Mouse (Mus musculus): Measurements from ENCODE around the gene Adss. TPM values are rescaled to one million over a fixed set of nuclear protein-coding genes. Genes with fewer than 3 reads are reported as not detected.

Gene Adss
- polyA plus RNA-seq, 1 experiment, result 25.3 TPM

DNA sequence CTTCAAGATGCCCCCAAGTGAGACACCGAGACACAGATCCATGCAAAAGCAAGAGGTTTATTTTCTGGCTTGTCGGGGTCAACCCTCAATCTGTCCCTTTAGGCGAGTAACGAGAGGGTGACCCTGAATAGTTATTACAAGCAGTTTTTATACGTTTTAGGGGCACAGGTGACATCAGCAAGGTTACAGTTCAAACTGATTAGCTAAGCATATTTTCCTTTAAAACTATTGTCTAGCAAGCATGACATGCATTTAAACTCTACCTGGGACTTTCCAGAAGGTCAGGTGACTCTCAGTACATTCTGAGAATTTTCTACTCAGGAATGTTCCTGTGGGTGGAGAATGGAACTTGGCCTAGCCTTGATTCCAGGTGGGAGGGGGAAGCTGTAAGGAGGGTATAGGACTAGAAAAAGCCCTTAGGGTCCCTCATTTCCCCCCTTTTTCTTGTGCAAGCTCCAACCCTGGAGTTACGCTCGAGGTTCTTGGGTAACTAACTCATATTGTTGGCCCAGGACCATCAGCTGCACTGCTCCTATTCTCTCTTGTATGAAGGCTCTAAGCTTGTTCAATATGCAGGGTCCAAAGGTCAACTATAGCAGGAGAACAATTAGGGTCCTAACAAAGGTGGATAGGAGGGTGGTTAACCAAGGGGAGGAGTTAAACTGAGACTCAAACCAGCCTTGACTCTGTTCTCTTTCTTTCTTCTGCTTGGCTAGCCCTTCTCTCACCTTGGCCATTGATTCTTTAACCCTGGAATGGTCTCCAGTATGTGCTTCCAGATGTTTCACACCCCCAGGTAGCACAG lies 51.6 kb downstream of the Adss start:
- Histone ChIP-seq H3K36me3 (ENCODE audit: control insufficient read depth, insufficient read depth, low read length) (peaks cover 10% of the 10 kb centered on the region), H3K4me1 (ENCODE audit: control insufficient read depth, insufficient read depth, low read length) (peaks cover 22% of the 10 kb centered on the region), H3K27ac (ENCODE audit: insufficient read depth, low read depth, low read length) (peak overlapping the region; percentile 87), H3K27me3 (replicated peaks; ENCODE audit: control insufficient read depth, insufficient read depth, low read length) (no peaks in the 10 kb centered on the region), H3K4me3 (ENCODE audit: insufficient read depth, low read depth, low read length) (no peak overlapping the region)
- no peak for TF ChIP-seq CTCF (conservative IDR thresholded peaks at IDR 0.05; ENCODE audit: insufficient read depth, insufficient read length, low read depth, low read length)
- TF ChIP-seq POLR2A (IDR thresholded peaks at IDR 0.05; ENCODE audit: low read depth, low read length), result no peak
- 43% methylated on average over 7 of the region's 7 CpGs for WGBS
- peak; percentile 81 for DNase-seq

DNA sequence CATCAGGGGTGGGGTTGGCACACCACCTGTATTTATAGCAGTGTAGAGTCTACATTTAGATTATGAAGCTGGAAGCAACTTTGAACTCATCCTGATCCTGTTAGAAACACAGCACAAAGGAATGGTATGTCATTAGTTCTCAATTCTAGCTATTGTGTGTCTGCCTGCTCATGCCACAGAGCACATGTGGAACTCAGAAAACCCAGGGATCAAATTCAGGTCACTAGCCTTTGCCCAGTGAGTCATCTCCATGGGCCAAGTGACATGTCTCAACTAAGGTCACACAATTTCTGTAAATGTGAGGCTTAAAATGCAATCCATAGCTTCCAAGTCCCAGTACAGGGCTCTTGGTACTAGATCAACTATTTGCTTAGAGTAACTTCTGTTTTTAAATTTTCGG lies 54.2 kb downstream of the Adss start:
- Histone ChIP-seq H3K27ac (ENCODE audit: insufficient read depth, low read depth, low read length) (peak overlapping the region; percentile 39), H3K4me3 (ENCODE audit: insufficient read depth, low read depth, low read length) (peak overlapping the region; percentile 28; the same call in 1 of the 2 replicates), H3K27me3 (replicated peaks; ENCODE audit: control insufficient read depth, insufficient read depth, low read length) (no peaks in the 10 kb centered on the region), H3K4me1 (ENCODE audit: control insufficient read depth, insufficient read depth, low read length) (peaks cover 22% of the 10 kb centered on the region), H3K36me3 (ENCODE audit: control insufficient read depth, insufficient read depth, low read length) (no peaks in the 10 kb centered on the region; the same call in 1 of the 2 replicates)
- WGBS, result 61% methylated on average over 1 of the region's 1 CpGs
- TF ChIP-seq CTCF (conservative IDR thresholded peaks at IDR 0.05; ENCODE audit: insufficient read depth, insufficient read length, low read depth, low read length), result no peak
- no peak for TF ChIP-seq POLR2A (IDR thresholded peaks at IDR 0.05; ENCODE audit: low read depth, low read length)
- peak; percentile 41 for DNase-seq

GRCm38 (mm10) chr1:177740707-177741106 lies 55.6 kb downstream of the Adss start:
- DNase-seq, result peak; percentile 86
- Histone ChIP-seq H3K4me3 (ENCODE audit: insufficient read depth, low read depth, low read length) (no peak overlapping the region; the same call in 1 of the 2 replicates), H3K27me3 (replicated peaks; ENCODE audit: control insufficient read depth, insufficient read depth, low read length) (no peaks in the 10 kb centered on the region), H3K36me3 (ENCODE audit: control insufficient read depth, insufficient read depth, low read length) (no peaks in the 10 kb centered on the region), H3K4me1 (ENCODE audit: control insufficient read depth, insufficient read depth, low read length) (peaks cover 22% of the 10 kb centered on the region), H3K27ac (ENCODE audit: insufficient read depth, low read depth, low read length) (peak overlapping the region; percentile 87)
- 19% methylated on average over 1 of the region's 1 CpGs for WGBS
- TF ChIP-seq POLR2A (IDR thresholded peaks at IDR 0.05; ENCODE audit: low read depth, low read length), result no peak
- no peak for TF ChIP-seq CTCF (conservative IDR thresholded peaks at IDR 0.05; ENCODE audit: insufficient read depth, insufficient read length, low read depth, low read length)

DNA sequence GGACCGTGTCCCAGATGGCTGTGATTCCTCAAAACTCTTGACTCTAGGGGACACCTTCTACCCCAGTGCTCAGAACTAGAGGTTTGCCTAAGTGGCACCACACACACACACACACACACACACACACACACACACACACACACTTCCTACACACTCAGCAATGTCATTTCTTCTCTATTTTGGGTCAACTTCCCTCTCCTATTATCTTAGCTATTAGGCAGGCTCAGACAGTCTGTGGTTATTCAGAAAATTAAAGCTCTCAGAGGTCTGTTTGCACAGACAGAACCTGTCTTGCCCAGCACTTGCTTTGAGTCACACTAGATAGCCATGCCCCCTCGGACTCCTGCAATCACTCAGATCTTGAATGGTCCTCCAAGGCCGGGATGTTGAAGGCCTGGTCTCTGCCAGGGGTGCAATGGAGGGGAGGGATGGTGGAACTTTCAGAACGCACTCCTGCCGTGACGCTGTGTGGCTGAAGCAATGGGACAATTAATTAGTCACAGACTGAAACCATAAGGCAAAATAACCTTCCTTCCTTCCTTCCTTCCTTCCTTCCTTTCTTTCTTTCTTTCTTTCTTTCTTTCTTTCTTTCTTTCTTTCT lies 58.7 kb downstream of the Adss start:
- no peak for TF ChIP-seq POLR2A (IDR thresholded peaks at IDR 0.05; ENCODE audit: low read depth, low read length)
- TF ChIP-seq CTCF (conservative IDR thresholded peaks at IDR 0.05; ENCODE audit: insufficient read depth, insufficient read length, low read depth, low read length), result no peak
- no peaks in the 10 kb centered on the region for H3K36me3 ChIP-seq (ENCODE audit: control insufficient read depth, insufficient read depth, low read length)
- H3K4me3 ChIP-seq (ENCODE audit: insufficient read depth, low read depth, low read length), result no peak overlapping the region
- WGBS, result 67% methylated on average over 6 of the region's 6 CpGs
- no peaks in the 10 kb centered on the region for H3K27me3 ChIP-seq (replicated peaks; ENCODE audit: control insufficient read depth, insufficient read depth, low read length)
- no peak overlapping the region for H3K27ac ChIP-seq (ENCODE audit: insufficient read depth, low read depth, low read length)
- DNase-seq, result no peak
- peaks cover 3% of the 10 kb centered on the region; the same call in 1 of the 2 replicates for H3K4me1 ChIP-seq (ENCODE audit: control insufficient read depth, insufficient read depth, low read length)

DNA sequence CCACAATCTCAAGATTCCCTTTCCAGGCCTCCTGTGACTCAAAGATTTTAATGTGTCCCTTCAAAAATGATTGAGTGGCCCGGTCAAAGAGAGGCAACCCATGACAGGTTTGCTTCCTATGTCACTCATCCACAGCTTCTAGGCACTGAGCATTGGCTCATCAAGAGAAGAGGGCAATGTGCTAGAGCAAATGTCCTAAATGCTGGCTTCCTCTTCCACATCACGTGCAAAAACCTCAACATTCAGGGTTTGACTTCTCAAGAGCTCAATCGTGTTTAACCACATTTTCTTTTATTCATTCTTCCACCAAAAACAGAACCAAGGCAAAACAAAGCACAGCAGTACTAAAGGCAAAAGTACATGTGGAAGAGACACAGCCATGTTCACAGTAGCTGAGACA lies 64.3 kb downstream of the Adss start:
- Histone ChIP-seq H3K4me1 (ENCODE audit: control insufficient read depth, insufficient read depth, low read length) (no peaks in the 10 kb centered on the region), H3K4me3 (ENCODE audit: insufficient read depth, low read depth, low read length) (no peak overlapping the region), H3K27ac (ENCODE audit: insufficient read depth, low read depth, low read length) (no peak overlapping the region), H3K27me3 (replicated peaks; ENCODE audit: control insufficient read depth, insufficient read depth, low read length) (no peaks in the 10 kb centered on the region), H3K36me3 (ENCODE audit: control insufficient read depth, insufficient read depth, low read length) (no peaks in the 10 kb centered on the region)
- 85% methylated on average over 3 of the region's 3 CpGs for WGBS
- no peak for DNase-seq
- TF ChIP-seq POLR2A (IDR thresholded peaks at IDR 0.05; ENCODE audit: low read depth, low read length) (no peak), CTCF (conservative IDR thresholded peaks at IDR 0.05; ENCODE audit: insufficient read depth, insufficient read length, low read depth, low read length) (no peak)

DNA sequence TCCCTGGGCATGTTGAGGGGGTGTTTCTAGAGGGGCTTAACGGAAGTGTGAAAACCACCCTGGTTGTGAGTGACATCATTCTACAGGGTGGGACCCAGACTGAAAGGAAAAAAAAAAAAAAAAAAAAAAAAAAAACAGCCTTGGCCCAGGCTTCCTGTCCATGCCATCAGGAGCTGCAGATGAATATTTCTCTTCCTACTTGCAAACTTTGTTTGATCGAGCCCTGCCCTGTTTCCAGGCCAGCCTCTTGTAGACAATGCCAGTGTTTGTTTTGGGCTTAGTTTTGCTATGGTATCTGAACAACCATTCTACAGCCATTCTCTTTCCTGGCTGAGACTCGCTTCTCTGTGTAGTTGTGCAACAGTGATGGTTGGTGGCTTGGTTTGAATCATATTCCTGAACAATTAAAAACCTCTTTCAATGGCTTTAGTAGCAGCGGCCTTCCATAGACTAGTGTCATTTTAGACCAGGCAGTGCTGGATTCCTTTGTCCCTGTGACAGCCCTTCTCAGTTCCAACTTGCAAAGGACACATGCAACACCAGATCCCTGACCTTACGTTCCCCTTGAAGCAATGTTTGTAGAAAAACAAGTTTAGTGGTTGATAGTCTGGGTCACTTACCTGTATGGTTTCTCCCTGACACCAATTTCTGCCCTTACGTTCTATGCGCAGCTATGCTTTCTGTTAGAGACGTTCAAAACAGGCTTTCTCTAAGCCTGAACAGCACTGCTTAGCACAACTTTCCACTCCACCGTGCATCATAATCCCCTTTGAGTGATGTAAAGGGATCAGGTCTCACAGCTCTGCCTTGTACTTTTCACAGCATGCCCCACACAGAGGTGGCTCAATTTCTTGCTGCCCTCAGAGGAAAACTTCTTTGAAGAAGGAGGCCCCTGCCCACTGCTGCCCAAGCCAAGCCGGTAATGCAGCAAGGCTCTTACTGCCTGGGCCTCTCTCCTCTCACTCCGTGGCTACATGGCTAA lies 67.0 kb downstream of the Adss start, which contains the start of gene 1700016C15Rik:
Gene 1700016C15Rik, plus strand, starts transcription at position 772 of the 982 bp plus-strand sequence.
- Histone ChIP-seq H3K27me3 (replicated peaks; ENCODE audit: control insufficient read depth, insufficient read depth, low read length) (no peaks in the 10 kb centered on the region), H3K27ac (ENCODE audit: insufficient read depth, low read depth, low read length) (no peak within 1 kb of the TSS; the same call in 1 of the 2 replicates), H3K4me3 (ENCODE audit: insufficient read depth, low read depth, low read length) (no peak within 1 kb of the TSS), H3K4me1 (ENCODE audit: control insufficient read depth, insufficient read depth, low read length) (no peaks in the 10 kb centered on the region), H3K36me3 (ENCODE audit: control insufficient read depth, insufficient read depth, low read length) (no peaks in the 10 kb centered on the region)
- TF ChIP-seq POLR2A (IDR thresholded peaks at IDR 0.05; ENCODE audit: low read depth, low read length), result no peak
- TF ChIP-seq CTCF (conservative IDR thresholded peaks at IDR 0.05; ENCODE audit: insufficient read depth, insufficient read length, low read depth, low read length), result no peak
- WGBS, result 70% methylated on average over 11 of the region's 11 CpGs
- DNase-seq, result no peak
